Mouse (Mus musculus): ENCODE results near the gene Tmprss2. TPM values are rescaled to one million over a fixed set of nuclear protein-coding genes. Genes with fewer than 3 reads are reported as not detected.
"Not testable (repeated sequence)": the region's sequence is repeated elsewhere in the genome, so short reads cannot be mapped to it uniquely, and the experiment has no call there.

The Tmprss2 gene
- polyA plus RNA-seq, 1 experiment: 97.2 TPM

DNA sequence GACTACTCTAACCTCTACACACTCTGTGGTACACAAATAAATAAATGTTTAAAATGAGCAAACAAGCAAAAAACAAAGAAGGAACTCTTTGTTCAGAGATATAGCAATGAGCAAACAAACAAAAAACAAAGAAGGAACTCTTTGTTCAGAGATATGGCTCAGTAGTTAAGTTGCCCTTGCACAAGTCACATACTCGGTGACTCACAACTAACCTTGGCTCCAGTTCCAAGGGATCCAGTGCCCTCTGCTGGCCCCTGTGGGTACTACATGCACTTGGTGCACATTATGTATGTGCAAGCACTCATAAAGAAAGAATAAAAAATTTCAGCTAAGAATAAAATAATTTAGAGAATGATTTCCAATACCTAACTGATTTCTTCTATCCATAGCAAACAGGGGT is 17.9 kb downstream of the Tmprss2 start:
- WGBS: 0% methylated on average over 1 of the region's 1 CpGs
- DNase-seq: peak; percentile 92
- Histone ChIP-seq H3K27ac (ENCODE audit: insufficient read depth, low read depth, low read length) (peak overlapping the region; percentile 86), H3K4me3 (ENCODE audit: insufficient read depth, low read depth, low read length) (no peak overlapping the region), H3K4me1 (ENCODE audit: control insufficient read depth, insufficient read depth, low read length) (peaks cover 49% of the 10 kb centered on the region), H3K27me3 (replicated peaks; ENCODE audit: control insufficient read depth, insufficient read depth, low read length) (no peaks in the 10 kb centered on the region), H3K36me3 (ENCODE audit: control insufficient read depth, insufficient read depth, low read length) (peaks cover 5% of the 10 kb centered on the region; the same call in 1 of the 2 replicates)
- TF ChIP-seq CTCF (conservative IDR thresholded peaks at IDR 0.05; ENCODE audit: insufficient read depth, insufficient read length, low read depth, low read length) (peak; percentile 90), POLR2A (IDR thresholded peaks at IDR 0.05; ENCODE audit: low read depth, low read length) (no peak)

DNA sequence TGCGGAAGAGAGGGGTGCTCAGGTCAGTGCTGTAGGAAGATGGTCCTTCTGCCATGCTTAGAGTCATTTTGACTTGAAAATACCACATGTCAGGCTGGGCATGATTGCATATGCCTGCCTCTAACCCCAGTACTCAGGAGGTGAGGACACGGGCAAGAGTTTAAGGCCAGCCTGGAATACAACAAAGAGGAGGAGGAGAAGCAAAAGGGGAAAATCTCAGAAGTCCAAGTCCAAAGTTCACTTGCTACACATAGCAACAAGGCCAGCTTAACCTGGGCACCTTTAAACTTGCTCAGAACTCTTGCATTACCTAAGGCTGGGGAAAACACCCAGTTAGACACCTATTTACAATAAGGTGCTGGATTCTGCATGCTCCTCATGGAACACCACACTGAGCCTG is 19.5 kb downstream of the Tmprss2 start:
- H3K27me3 ChIP-seq (replicated peaks; ENCODE audit: control insufficient read depth, insufficient read depth, low read length): no peaks in the 10 kb centered on the region
- peaks cover 5% of the 10 kb centered on the region; the same call in 1 of the 2 replicates for H3K36me3 ChIP-seq (ENCODE audit: control insufficient read depth, insufficient read depth, low read length)
- no peak overlapping the region for H3K4me3 ChIP-seq (ENCODE audit: insufficient read depth, low read depth, low read length)
- peak; percentile 83 for DNase-seq
- 50% methylated on average over 2 of the region's 2 CpGs for WGBS
- H3K27ac ChIP-seq (ENCODE audit: insufficient read depth, low read depth, low read length): peak overlapping the region; percentile 74
- H3K4me1 ChIP-seq (ENCODE audit: control insufficient read depth, insufficient read depth, low read length): peaks cover 40% of the 10 kb centered on the region
- no peak for TF ChIP-seq POLR2A (IDR thresholded peaks at IDR 0.05; ENCODE audit: low read depth, low read length)
- TF ChIP-seq CTCF (conservative IDR thresholded peaks at IDR 0.05; ENCODE audit: insufficient read depth, insufficient read length, low read depth, low read length): no peak

DNA sequence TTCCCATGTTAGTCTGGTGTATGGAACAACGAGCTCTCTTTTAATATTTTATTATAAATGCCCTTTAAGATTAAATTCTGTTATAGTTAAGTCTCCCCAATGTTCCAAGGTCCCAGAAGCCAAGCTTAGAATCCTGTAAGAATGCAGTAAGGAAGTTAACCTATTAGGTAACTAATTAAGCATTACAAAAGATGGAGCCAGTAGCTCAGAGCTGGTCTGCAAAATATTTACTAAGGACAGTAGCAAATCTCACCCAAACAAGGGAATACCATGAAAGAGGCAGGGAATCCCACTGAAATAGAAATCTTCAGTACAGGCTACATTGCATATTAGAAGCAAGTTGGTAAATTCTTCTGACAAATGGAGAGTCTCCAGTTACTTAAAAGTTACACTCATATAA is 28.1 kb downstream of the Tmprss2 start:
- not testable (repeated sequence) for H3K27me3 ChIP-seq (replicated peaks; ENCODE audit: control insufficient read depth, insufficient read depth, low read length); H3K36me3 ChIP-seq (ENCODE audit: control insufficient read depth, insufficient read depth, low read length); H3K4me3 ChIP-seq (ENCODE audit: insufficient read depth, low read depth, low read length); H3K27ac ChIP-seq (ENCODE audit: insufficient read depth, low read depth, low read length)
- 36% methylated on average over 1 of the region's 1 CpGs for WGBS
- peak; percentile 68 for DNase-seq
- H3K4me1 ChIP-seq (ENCODE audit: control insufficient read depth, insufficient read depth, low read length): peaks cover 15% of the 10 kb centered on the region; the same call in 1 of the 2 replicates

DNA sequence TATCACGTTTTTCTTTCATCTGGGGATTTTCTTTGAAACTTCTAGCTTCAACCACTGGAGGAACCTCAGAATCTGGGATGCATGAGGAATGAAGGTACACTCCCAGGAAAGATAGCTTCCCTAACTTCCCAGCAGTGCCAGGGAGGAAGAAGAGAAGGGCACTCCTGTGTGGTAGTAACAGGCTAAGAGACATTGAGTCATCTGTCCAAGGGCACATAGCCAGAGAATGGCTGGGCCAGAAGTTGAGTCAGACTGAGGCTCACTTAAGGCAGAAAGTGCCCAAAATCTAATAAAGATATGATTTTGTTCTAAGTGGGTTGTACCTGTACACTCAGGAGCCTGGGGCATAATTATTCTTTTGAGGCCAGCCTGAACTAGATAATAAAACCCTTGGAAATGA is 41.6 kb downstream of the Tmprss2 start:
- WGBS: 61% methylated on average over 1 of the region's 1 CpGs
- Histone ChIP-seq H3K27ac (ENCODE audit: insufficient read depth, low read depth, low read length) (no peak overlapping the region), H3K4me1 (ENCODE audit: control insufficient read depth, insufficient read depth, low read length) (no peaks in the 10 kb centered on the region), H3K27me3 (replicated peaks; ENCODE audit: control insufficient read depth, insufficient read depth, low read length) (no peaks in the 10 kb centered on the region), H3K4me3 (ENCODE audit: insufficient read depth, low read depth, low read length) (no peak overlapping the region), H3K36me3 (ENCODE audit: control insufficient read depth, insufficient read depth, low read length) (peaks cover 9% of the 10 kb centered on the region)
- DNase-seq: no peak
- no peak for TF ChIP-seq CTCF (conservative IDR thresholded peaks at IDR 0.05; ENCODE audit: insufficient read depth, insufficient read length, low read depth, low read length)
- TF ChIP-seq POLR2A (IDR thresholded peaks at IDR 0.05; ENCODE audit: low read depth, low read length): no peak

DNA sequence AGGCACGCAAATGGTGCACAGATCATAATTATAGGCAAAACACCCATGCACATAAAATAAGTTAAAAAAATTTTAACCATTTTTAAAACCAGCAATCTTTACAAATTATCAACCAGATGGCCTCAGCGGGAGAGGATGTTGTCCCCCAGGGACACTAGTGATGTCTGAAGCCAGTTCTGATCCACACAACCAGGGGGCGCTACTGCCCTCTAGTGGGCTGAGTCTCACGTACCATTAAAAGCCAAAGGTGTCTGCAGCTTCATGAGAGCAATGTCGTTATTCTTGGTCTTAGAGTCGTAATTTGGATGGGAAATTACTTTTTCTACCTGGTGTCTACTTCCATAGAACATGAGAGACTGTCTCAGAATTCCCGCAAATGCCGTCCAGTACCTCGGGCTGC is 42.3 kb downstream of the Tmprss2 start:
- DNase-seq: peak; percentile 62
- WGBS: 67% methylated on average over 9 of the region's 9 CpGs
- no peak for TF ChIP-seq POLR2A (IDR thresholded peaks at IDR 0.05; ENCODE audit: low read depth, low read length)
- TF ChIP-seq CTCF (conservative IDR thresholded peaks at IDR 0.05; ENCODE audit: insufficient read depth, insufficient read length, low read depth, low read length): peak; percentile 67
- Histone ChIP-seq H3K27me3 (replicated peaks; ENCODE audit: control insufficient read depth, insufficient read depth, low read length) (no peaks in the 10 kb centered on the region), H3K36me3 (ENCODE audit: control insufficient read depth, insufficient read depth, low read length) (peaks cover 7% of the 10 kb centered on the region), H3K27ac (ENCODE audit: insufficient read depth, low read depth, low read length) (no peak overlapping the region), H3K4me3 (ENCODE audit: insufficient read depth, low read depth, low read length) (no peak overlapping the region), H3K4me1 (ENCODE audit: control insufficient read depth, insufficient read depth, low read length) (no peaks in the 10 kb centered on the region)

DNA sequence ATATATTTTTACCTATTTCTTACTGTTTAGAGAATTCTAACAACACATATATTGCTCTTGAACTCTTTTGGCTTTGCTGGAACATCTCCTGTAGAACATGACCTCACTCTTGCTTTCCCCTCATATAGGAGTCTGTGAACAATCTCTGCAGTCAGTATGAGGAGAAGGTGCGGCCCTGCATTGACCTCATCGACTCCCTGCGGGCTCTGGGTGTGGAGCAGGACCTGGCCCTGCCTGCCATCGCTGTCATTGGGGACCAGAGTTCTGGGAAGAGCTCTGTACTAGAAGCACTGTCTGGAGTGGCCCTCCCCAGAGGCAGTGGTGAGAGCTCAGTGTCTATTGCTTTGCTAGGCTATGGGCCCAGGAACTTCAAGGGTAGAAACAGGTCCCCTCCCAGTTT is 66.7 kb downstream of the Tmprss2 start:
- H3K4me3 ChIP-seq (ENCODE audit: insufficient read depth, low read depth, low read length): no peak overlapping the region
- H3K36me3 ChIP-seq (ENCODE audit: control insufficient read depth, insufficient read depth, low read length): no peaks in the 10 kb centered on the region; the same call in 1 of the 2 replicates
- H3K27me3 ChIP-seq (replicated peaks; ENCODE audit: control insufficient read depth, insufficient read depth, low read length): no peaks in the 10 kb centered on the region
- H3K27ac ChIP-seq (ENCODE audit: insufficient read depth, low read depth, low read length): no peak overlapping the region
- 81% methylated on average over 4 of the region's 4 CpGs for WGBS
- DNase-seq: no peak
- no peaks in the 10 kb centered on the region for H3K4me1 ChIP-seq (ENCODE audit: control insufficient read depth, insufficient read depth, low read length)
- TF ChIP-seq POLR2A (IDR thresholded peaks at IDR 0.05; ENCODE audit: low read depth, low read length) (no peak), CTCF (conservative IDR thresholded peaks at IDR 0.05; ENCODE audit: insufficient read depth, insufficient read length, low read depth, low read length) (no peak)

DNA sequence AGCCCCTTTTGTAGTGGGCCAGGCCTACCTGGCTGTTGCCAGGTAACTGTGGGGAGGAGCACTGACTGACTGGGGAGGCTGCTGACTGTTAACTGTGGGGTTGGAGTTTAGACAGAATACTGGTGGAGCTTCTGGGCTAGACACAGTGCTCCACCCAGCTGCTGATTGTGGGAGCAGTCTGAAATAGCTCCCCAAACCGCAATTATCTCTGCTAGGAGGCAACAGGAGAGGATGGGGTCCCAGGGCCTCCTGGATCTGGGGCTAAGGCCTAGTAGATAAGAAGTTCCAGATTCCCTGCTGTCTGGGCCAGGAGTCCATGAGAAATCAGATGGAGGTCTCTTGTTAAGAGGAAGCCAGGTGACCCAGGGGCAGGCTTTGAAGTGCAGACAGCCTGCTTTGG is 74.1 kb downstream of the Tmprss2 start:
- DNase-seq: no peak
- no peak for TF ChIP-seq POLR2A (IDR thresholded peaks at IDR 0.05; ENCODE audit: low read depth, low read length)
- TF ChIP-seq CTCF (conservative IDR thresholded peaks at IDR 0.05; ENCODE audit: insufficient read depth, insufficient read length, low read depth, low read length): no peak
- 0 out of 2 replicates have a peak overlapping the region, but pooled peaks have one; percentile 17 for H3K27ac ChIP-seq (ENCODE audit: insufficient read depth, low read depth, low read length)
- WGBS: 49% methylated on average over 1 of the region's 1 CpGs
- H3K4me1 ChIP-seq (ENCODE audit: control insufficient read depth, insufficient read depth, low read length): peaks cover 4% of the 10 kb centered on the region; the same call in 1 of the 2 replicates
- peak overlapping the region; percentile 43; the same call in 1 of the 2 replicates for H3K4me3 ChIP-seq (ENCODE audit: insufficient read depth, low read depth, low read length)
- H3K36me3 ChIP-seq (ENCODE audit: control insufficient read depth, insufficient read depth, low read length): no peaks in the 10 kb centered on the region
- no peaks in the 10 kb centered on the region for H3K27me3 ChIP-seq (replicated peaks; ENCODE audit: control insufficient read depth, insufficient read depth, low read length)

All from kidney, adult 2 months (tissue).